Mouse (Mus musculus) olfactory bulb, adult 2 months (tissue): ENCODE measurements around the gene Gpam. TPM values are rescaled to one million over a fixed set of nuclear protein-coding genes. Genes with fewer than 3 reads are reported as not detected.
A peak's percentile ranks its signal among the peaks of the same experiment; 100 is the strongest.

Experiments used
- H3K27ac ChIP-seq: fragments of 200-500 bp; 2 replicates; pipeline ENCODE4 v1.5.1; 2012; ENCODE audit warnings: low read depth, low read length; ENCODE audit not compliant: insufficient read depth
- H3K4me1 ChIP-seq: fragments of 200-500 bp; 2 replicates; pipeline ENCODE4 v1.6.1; 2012; ENCODE audit warnings: low read length; ENCODE audit not compliant: control insufficient read depth, insufficient read depth
- H3K4me3 ChIP-seq: fragments of 200-500 bp; 2 replicates; pipeline ENCODE4 v1.5.1; 2012; ENCODE audit warnings: mild to moderate bottlenecking, low read depth, low read length, moderate library complexity; ENCODE audit not compliant: insufficient read depth
- CTCF ChIP-seq: fragments of 200-500 bp; IDR thresholded peaks from 2 replicates; pipeline ENCODE4 v1.5.1; 2012; ENCODE audit warnings: low read depth, mild to moderate bottlenecking, low read length, moderate library complexity; ENCODE audit not compliant: insufficient read depth
- POLR2A ChIP-seq: fragments of 200-500 bp; IDR thresholded peaks from 2 replicates; pipeline ENCODE4 v1.6.1; 2012; ENCODE audit warnings: mild to moderate bottlenecking, low read depth, low read length, moderate library complexity; ENCODE audit not compliant: insufficient read depth
- WGBS: fragments of 180-500 bp; shearing (Covaris S2); methylation state at CpG from one replicate; pipeline ENCODE4 v1.1.7; 2018; 5-methylcytosine and 5-hydroxymethylcytosine counted together
- polyA plus RNA-seq: library from polyadenylated mRNA; stranded (reverse); fragments of >200 nt; gene quantifications from 2 replicates; pipeline ENCODE4 v1.2.4, GENCODE M21; 2012; ENCODE audit warnings: low replicate concordance; ENCODE audit not compliant: missing spikeins, insufficient read depth, insufficient read length

Gpam gene
- polyA plus RNA-seq, 1 experiment: not detected

DNA sequence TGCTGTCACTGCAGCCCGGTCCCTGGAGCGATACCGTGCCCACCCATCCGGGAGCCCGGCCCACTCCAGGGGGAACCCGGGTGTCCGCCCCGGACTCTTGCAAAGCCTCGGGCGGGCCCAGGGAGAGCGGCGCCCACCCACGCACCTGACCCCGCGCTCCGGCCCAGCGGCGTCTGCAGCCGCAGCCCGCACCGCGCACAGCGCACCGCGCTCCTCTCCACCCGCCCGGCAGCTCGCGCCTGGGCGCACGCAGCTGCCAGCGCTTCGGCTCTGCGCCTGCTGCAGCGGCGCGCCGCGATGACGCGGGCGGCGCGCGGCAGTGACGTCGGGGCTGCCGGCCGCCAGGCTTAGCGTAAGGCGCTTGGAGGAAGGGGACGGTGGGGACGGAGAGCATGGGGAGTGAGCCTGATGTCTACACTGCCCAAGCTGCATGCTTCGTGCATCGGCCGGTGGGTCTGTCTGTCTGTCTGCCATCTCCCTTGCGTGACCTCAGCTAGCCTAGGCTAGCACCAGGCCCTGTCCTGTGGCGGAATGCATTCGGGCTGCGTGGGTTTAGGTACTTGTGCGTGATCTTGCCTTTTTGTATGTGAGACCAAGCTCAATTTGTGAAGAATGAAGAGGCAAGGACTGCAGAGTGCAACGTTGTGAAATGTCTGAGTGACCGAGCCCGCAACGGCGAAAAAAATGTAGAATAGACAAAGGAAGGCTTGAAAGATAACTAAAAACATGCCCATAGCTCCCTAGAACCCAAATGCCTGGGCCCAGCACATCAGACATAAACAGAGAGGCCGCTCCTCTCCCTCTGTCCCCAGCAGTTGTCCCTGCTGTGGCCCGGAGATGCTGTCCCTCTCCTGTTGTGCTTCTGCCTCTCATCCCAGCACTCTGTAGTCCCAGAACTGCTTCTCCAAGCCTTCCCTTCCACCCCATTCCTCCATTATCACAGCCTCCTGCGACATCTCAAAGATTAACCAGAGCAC is 27.6 kb downstream of the Gpam start:
- TF ChIP-seq CTCF (no peak), POLR2A (peak; percentile 98)
- Histone ChIP-seq H3K4me3 (peak overlapping the region; percentile 60), H3K4me1 (peaks cover 7% of the 10 kb centered on the region; the same call in 1 of the 2 replicates), H3K27ac (peak overlapping the region; percentile 77)
- WGBS: 3% methylated on average over 69 of the region's 69 CpGs

DNA sequence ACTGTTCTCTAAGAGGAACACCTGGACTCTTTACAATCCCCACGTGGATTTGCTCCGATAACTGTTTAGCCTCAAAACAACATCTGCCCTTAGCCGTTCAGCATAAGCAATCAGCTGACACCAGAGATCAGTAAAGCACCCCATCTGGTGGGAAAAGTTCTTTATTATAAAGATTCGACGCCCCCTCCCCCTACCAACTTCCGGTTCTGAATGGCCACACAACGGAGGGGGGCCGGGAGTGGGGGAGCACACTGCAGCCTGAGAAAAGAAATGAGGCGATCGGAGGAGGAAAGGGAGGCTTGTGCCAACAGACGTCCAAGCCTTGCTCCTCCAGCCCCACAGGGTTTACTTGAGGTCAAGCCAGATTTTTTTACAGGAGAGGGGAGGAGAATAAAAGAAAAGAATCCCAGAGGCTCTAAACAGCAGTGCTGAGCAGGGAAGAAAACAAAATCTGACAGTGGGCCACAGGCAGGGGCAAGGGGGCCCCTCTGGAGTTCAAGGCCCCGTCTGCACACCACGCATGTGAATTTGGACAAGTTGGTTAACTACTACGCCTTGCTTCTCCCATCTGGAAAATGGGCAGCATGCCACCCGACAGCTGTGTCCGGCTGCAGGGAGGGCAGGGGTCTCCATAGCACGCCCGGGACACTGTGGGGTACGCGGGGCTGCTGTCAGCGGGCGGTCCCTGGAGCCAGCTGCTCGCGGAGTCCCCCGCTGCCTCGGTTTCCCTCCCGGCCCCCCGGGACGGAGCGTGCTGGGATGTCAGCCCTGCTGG is 28.4 kb downstream of the Gpam start:
- Histone ChIP-seq H3K27ac (peak overlapping the region; percentile 77), H3K4me3 (peak overlapping the region; percentile 60), H3K4me1 (peaks cover 7% of the 10 kb centered on the region; the same call in 1 of the 2 replicates)
- TF ChIP-seq CTCF: 0 out of 2 replicates have a peak, but pooled peaks have one; percentile 2
- no peak for TF ChIP-seq POLR2A
- under 1% methylated on average over 30 of the region's 30 CpGs for WGBS

DNA sequence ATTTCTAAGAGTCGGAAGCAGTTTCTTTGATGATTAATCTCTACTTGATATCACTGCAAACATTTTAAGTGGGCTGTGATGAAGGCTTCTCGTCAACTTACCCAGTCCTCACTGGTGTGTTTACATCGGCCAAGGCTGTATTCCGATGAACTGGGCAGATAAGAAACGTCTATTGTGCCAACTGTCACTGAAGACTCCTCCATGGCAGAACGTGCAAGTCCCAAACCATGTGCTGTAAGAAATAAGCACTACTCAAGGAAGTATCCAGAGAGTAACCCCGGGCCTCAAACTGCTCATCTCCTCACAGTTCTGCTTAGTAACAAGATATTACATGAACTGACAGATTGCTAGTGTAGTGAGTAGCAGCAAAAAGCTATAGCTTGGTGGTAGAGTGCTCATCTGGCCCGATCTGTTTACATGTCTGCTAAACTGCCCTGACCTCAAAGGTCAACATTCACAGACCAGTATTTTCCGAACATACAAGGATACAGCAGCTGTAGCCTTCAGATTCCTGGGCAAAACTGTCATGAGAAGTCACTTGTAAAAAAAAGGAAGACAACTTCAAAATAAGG is 29.6 kb downstream of the Gpam start:
- 54% methylated on average over 9 of the region's 9 CpGs for WGBS
- H3K4me3 ChIP-seq: no peak overlapping the region
- no peak for TF ChIP-seq CTCF
- no peak for TF ChIP-seq POLR2A
- H3K4me1 ChIP-seq: peaks cover 3% of the 10 kb centered on the region; the same call in 1 of the 2 replicates
- H3K27ac ChIP-seq: no peak overlapping the region

DNA sequence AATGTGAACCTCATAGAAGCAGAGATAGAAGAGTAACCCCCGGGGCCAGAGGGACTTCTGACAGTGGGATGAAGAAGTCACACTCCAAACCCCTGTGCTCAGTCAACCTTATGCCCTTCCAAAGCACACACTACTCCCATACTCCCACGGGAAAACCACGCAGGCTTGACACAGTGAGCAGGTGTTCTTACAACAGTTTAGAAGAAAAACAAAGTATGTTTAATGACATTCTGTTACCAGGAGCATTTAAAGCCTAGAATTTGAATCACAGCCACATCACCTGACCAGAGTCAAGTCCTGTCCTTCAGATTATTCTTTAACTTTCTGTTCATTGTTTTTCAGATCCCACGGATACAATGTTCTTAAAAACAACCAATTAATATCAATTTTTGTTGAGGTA is 30.4 kb downstream of the Gpam start:
- 52% methylated on average over 4 of the region's 4 CpGs for WGBS
- Histone ChIP-seq H3K27ac (no peak overlapping the region), H3K4me1 (peaks cover 6% of the 10 kb centered on the region; the same call in 1 of the 2 replicates), H3K4me3 (no peak overlapping the region)
- TF ChIP-seq CTCF: no peak
- TF ChIP-seq POLR2A: no peak

DNA sequence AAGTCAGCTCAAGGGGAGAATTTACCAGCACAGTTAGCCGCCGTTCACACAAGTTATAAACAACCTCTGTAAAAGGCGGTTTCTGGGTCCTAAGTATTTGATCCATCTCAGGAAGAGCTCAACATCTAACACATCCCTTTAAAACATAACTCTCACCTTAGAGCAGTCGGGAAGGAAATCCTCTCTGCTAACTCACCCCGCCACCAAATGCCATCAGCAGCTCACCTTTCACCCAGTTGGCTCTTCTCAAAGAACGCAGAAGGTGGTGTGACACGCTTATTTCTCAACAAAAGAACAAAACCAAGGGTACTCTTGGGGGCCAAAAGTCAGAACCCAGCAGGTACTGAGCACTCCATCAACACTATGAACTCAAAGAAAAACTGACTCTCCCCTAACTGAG is 31.5 kb downstream of the Gpam start:
- Histone ChIP-seq H3K27ac (no peak overlapping the region), H3K4me3 (no peak overlapping the region), H3K4me1 (peaks cover 6% of the 10 kb centered on the region; the same call in 1 of the 2 replicates)
- TF ChIP-seq CTCF (no peak), POLR2A (no peak)
- WGBS: 43% methylated on average over 7 of the region's 7 CpGs

DNA sequence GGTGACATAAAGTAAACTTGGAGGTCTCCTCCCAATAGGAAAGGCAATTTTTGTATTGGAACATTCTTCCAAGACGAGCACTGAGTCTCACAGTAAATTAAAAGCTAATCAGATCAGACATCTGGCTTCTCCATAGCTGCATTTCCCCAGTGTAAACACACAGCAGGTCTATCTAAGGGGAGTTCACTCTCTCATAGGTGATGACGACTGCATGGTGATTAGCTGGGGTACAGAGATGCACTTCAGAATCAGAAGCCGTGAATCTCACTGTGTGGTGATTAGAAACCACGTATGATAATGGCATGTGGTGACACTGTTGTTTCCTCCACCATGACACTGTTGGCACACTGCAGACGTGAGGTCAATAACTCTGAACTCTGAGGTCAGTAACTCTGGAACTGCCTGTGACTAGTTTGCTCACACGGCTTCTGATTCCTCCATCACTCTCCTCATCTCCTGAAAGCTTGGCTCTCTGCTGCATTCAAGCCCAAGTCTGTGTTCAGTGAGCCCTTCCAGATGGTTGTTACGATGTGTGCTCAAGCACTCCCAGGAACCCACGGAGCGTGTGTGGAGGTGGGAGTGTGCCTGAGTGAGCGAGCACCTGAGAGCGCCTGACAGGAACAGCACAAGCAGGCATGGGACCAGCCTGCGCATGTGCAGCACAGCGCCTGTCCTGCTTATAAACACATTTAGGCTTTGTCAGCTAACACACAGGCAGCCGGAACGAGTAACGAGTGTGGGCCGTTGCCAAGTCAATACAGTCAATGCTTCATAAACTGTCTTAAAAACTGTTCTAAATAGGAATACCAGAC is 35.2 kb downstream of the Gpam start:
- H3K27ac ChIP-seq: no peak overlapping the region
- peaks cover 4% of the 10 kb centered on the region; the same call in 1 of the 2 replicates for H3K4me1 ChIP-seq
- TF ChIP-seq POLR2A: no peak
- no peak for TF ChIP-seq CTCF
- 53% methylated on average over 17 of the region's 17 CpGs for WGBS
- H3K4me3 ChIP-seq: no peak overlapping the region

DNA sequence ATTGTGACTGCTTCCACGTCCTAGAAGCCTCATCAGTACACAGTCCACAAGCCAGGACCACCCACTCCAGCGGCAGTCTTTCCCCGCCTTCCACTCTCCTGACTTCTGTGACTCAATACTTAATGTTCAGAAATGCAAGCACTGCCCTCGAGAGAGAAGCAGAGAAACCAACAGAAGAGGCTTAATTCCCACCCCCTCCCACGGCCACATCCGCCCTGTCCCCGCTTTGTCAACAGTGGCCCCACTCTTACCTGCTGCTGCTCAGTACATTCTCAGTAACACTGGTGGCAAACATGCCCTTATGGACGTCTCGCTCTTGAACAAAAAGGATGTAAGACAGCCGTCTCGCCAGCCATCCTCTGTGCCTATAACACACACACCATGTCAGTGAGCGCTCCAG is 36.2 kb downstream of the Gpam start:
- TF ChIP-seq CTCF (no peak), POLR2A (no peak)
- peaks cover 4% of the 10 kb centered on the region; the same call in 1 of the 2 replicates for H3K4me1 ChIP-seq
- no peak overlapping the region for H3K27ac ChIP-seq
- WGBS: 82% methylated on average over 12 of the region's 12 CpGs
- no peak overlapping the region for H3K4me3 ChIP-seq

DNA sequence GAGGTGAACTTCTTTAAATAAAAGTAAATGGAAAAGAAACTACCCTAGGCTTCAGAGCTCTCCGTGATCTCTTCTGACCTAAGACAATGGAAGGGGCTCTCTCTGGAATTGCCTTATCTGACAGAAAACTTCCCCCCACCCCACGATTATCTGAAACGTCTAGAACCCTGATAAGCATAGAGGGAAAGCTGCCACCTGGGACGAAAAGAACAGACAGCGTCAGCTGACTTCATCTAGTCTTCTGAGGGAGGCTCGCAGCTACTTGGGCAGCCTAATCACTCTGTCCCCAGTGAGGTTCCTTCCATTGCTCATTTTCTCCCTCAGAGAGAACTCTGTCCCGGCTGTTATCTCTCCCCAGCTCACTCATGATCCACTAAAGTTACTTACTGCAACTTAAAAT is 36.9 kb downstream of the Gpam start:
- TF ChIP-seq CTCF: no peak
- TF ChIP-seq POLR2A: no peak
- 88% methylated on average over 7 of the region's 7 CpGs for WGBS
- Histone ChIP-seq H3K4me3 (no peak overlapping the region), H3K27ac (no peak overlapping the region), H3K4me1 (peaks cover 4% of the 10 kb centered on the region; the same call in 1 of the 2 replicates)
